Mouse (Mus musculus) midbrain, postnatal 0 days (tissue): Measurements from ENCODE around the gene G2e3. TPM values are rescaled to one million over a fixed set of nuclear protein-coding genes. Genes with fewer than 3 reads are reported as not detected.

ENCODE experiments used
- ATAC-seq: fragments of 200-750 bp; cut with Nextera tagmentation; 2 replicates; pipeline ENCODE4 v1.8.0; 2017; ENCODE audit warnings: moderate number of reproducible peaks, mild to moderate bottlenecking, moderate TSS enrichment, moderate library complexity; ENCODE audit not compliant: low FRiP score
- DNase-seq: peaks from one replicate; pipeline ENCODE4 v3.0.0-alpha.2; 2015; ENCODE audit warnings: low spot score
- H3K27ac ChIP-seq: fragments of 300-500 bp; sonication (generic); 2 replicates; pipeline ENCODE4 v1.5.1; 2014; ENCODE audit warnings: low read depth, mild to moderate bottlenecking, low read length, mixed read lengths
- H3K27me3 ChIP-seq: fragments of 300-500 bp; sonication (generic); 2 replicates; pipeline ENCODE4 v1.6.1; 2014; ENCODE audit warnings: low read length, control low read depth, mixed read lengths; ENCODE audit not compliant: insufficient read depth
- H3K36me3 ChIP-seq: fragments of 300-500 bp; sonication (generic); 2 replicates; pipeline ENCODE4 v1.6.1; 2014; ENCODE audit warnings: low read length, control low read depth, mixed read lengths; ENCODE audit not compliant: insufficient read depth
- H3K4me1 ChIP-seq: fragments of 300-500 bp; sonication (generic); 2 replicates; pipeline ENCODE4 v1.6.1; 2014; ENCODE audit warnings: mild to moderate bottlenecking, control low read depth, antibody characterized with exemption, low read length, mixed read lengths; ENCODE audit not compliant: insufficient read depth
- H3K4me2 ChIP-seq: fragments of 300-500 bp; sonication (generic); 2 replicates; pipeline ENCODE4 v1.6.1; 2014; ENCODE audit warnings: low read depth, mild to moderate bottlenecking, low read length, mixed read lengths; ENCODE audit not compliant: poor library complexity, severe bottlenecking
- H3K4me3 ChIP-seq: fragments of 300-500 bp; sonication (generic); 2 replicates; pipeline ENCODE4 v1.5.1; 2014; ENCODE audit warnings: low read depth, mild to moderate bottlenecking, low read length, moderate library complexity
- H3K9ac ChIP-seq: fragments of 300-500 bp; sonication (generic); replicated peaks from 2 replicates; pipeline ENCODE4 v1.6.1; 2014; ENCODE audit warnings: mild to moderate bottlenecking, low read length, moderate library complexity, mixed read lengths; ENCODE audit not compliant: poor library complexity, severe bottlenecking
- H3K9me3 ChIP-seq: fragments of 300-500 bp; sonication (generic); 2 replicates; pipeline ENCODE4 v1.6.1; 2016; ENCODE audit warnings: low read length, control low read depth
- CTCF ChIP-seq: IDR thresholded peaks from 2 replicates; pipeline ENCODE4 v1.5.1; 2016; ENCODE audit warnings: antibody characterized with exemption, mild to moderate bottlenecking
- WGBS: fragments of 180-500 bp; shearing (Covaris S2); extraction: QIAGEN DNeasy Blood & Tissue Kit; methylation state at CpG from one replicate; pipeline ENCODE4 v1.1.7; 2014; 5-methylcytosine and 5-hydroxymethylcytosine counted together
- polyA plus RNA-seq: library from polyadenylated mRNA; unstranded; fragments of >200 nt; fragmentation: Nextera tagmentation; extraction: Ambion mirVana; gene quantifications from 2 replicates; pipeline ENCODE4 v1.2.1, GENCODE M21; 2015
- total RNA-seq: library from RNA; depleted of rRNA; stranded (reverse); fragments of >200 nt; gene quantifications from 2 replicates; pipeline ENCODE4 v1.2.3, GENCODE M21; 2014; rRNA removed

Gene G2e3
- total and polyA plus RNA-seq, 2 experiments from 2014 or later = 8.2 to 10.1 TPM

GRCm38 (mm10) chr12:51399871-51400270 is 52.0 kb downstream of the G2e3 start:
- no peak for TF ChIP-seq CTCF
- H3K27ac ChIP-seq = no peak overlapping the region
- H3K4me2 ChIP-seq = no peak overlapping the region
- DNase-seq (no peak), ATAC-seq (no peak)
- no peaks in the 10 kb centered on the region for H3K27me3 ChIP-seq
- H3K9me3 ChIP-seq = no peaks in the 10 kb centered on the region
- peaks cover 36% of the 10 kb centered on the region for H3K36me3 ChIP-seq
- H3K9ac ChIP-seq = no peak overlapping the region
- 99% methylated on average over 6 of the region's 6 CpGs for WGBS
- H3K4me3 ChIP-seq = no peak overlapping the region
- no peaks in the 10 kb centered on the region for H3K4me1 ChIP-seq

- WGBS = 75% methylated on average over 5 of the region's 5 CpGs
- Histone ChIP-seq H3K4me2 (no peak overlapping the region), H3K4me1 (no peaks in the 10 kb centered on the region)
Measured at GRCm38 (mm10) chr12:51402060-51402698, 54.3 kb downstream of the G2e3 start.

GRCm38 (mm10) chr12:51403987-51404586 is 56.2 kb downstream of the G2e3 start:
- H3K36me3 ChIP-seq = peaks cover 19% of the 10 kb centered on the region
- H3K4me2 ChIP-seq = no peak overlapping the region
- no peak overlapping the region for H3K4me3 ChIP-seq
- no peak overlapping the region for H3K27ac ChIP-seq
- no peak overlapping the region for H3K9ac ChIP-seq
- no peaks in the 10 kb centered on the region for H3K27me3 ChIP-seq
- H3K9me3 ChIP-seq = no peaks in the 10 kb centered on the region
- no peaks in the 10 kb centered on the region for H3K4me1 ChIP-seq
- peak; percentile 57 for TF ChIP-seq CTCF
- 70% methylated on average over 4 of the region's 4 CpGs for WGBS
- ATAC-seq (no peak), DNase-seq (peak; percentile 26)

More at GRCm38 (mm10) chr12:51402060-51402698, 54.3 kb downstream of the G2e3 start:
- H3K27me3 ChIP-seq = no peaks in the 10 kb centered on the region
- H3K36me3 ChIP-seq = peaks cover 19% of the 10 kb centered on the region
- ATAC-seq (no peak), DNase-seq (peak; percentile 71)
- no peak overlapping the region for H3K27ac ChIP-seq
- H3K9me3 ChIP-seq = no peaks in the 10 kb centered on the region
- peak; percentile 71 for TF ChIP-seq CTCF
- H3K9ac ChIP-seq = no peak overlapping the region
- H3K4me3 ChIP-seq = no peak overlapping the region

GRCm38 (mm10) chr12:51411362-51411761 is 63.5 kb downstream of the G2e3 start:
- WGBS = 89% methylated on average over 4 of the region's 4 CpGs
- H3K36me3 ChIP-seq = peaks cover 24% of the 10 kb centered on the region
- H3K4me2 ChIP-seq = no peak overlapping the region
- TF ChIP-seq CTCF = no peak
- no peak for DNase-seq
- H3K27me3 ChIP-seq = no peaks in the 10 kb centered on the region
- no peak overlapping the region for H3K4me3 ChIP-seq
- no peak overlapping the region for H3K27ac ChIP-seq
- no peak overlapping the region for H3K9ac ChIP-seq
- ATAC-seq = no peak
- no peaks in the 10 kb centered on the region for H3K4me1 ChIP-seq
- H3K9me3 ChIP-seq = no peaks in the 10 kb centered on the region

Other genes starting within 250 kb of the G2e3 start
- gene Scfd1, start 29.4 kb downstream of the G2e3 start, total RNA-seq = 33.8 and 46.3 TPM in 2 replicates
- gene Scfd1, start 29.4 kb downstream of the G2e3 start, polyA plus RNA-seq = 65.8 and 70.0 TPM in 2 replicates
- gene Coch, start 245.3 kb downstream of the G2e3 start, total RNA-seq = 24.9 and 31.6 TPM in 2 replicates
- 20.3 and 22.2 TPM in 2 replicates for gene Coch, start 245.3 kb downstream of the G2e3 start, polyA plus RNA-seq